Mouse (Mus musculus): ENCODE data around the gene Serbp1. TPM values are rescaled to one million over a fixed set of nuclear protein-coding genes. Genes with fewer than 3 reads are reported as not detected.

Serbp1 gene
- total and polyA plus RNA-seq, 2 experiments from 2014 or later = 134 to 283 TPM

- H3K4me1 ChIP-seq (ENCODE audit: insufficient read depth, low read length) = no peaks in the 10 kb centered on the region
- no peaks in the 10 kb centered on the region for H3K9me3 ChIP-seq (ENCODE audit: low read length)
- H3K36me3 ChIP-seq (ENCODE audit: insufficient read depth, low read length) = no peaks in the 10 kb centered on the region
- H3K4me3 ChIP-seq (ENCODE audit: low read length) = no peak overlapping the region
- DNase-seq (ENCODE audit: low spot score) (no peak), ATAC-seq (no peak)
- no peaks in the 10 kb centered on the region for H3K27me3 ChIP-seq (ENCODE audit: insufficient read depth, low read length)
- H3K27ac ChIP-seq = no peak overlapping the region
- TF ChIP-seq CTCF (IDR thresholded peaks at IDR 0.05; ENCODE audit: low read depth) = no peak
- no peak overlapping the region for H3K9ac ChIP-seq (replicated peaks; ENCODE audit: low read length)
- no peak overlapping the region for H3K4me2 ChIP-seq (ENCODE audit: low read depth, low read length)
These were observed 17.2 kb upstream of the Serbp1 start for GRCm38 (mm10) chr6:67220731-67221130.

- DNase-seq (ENCODE audit: low spot score) (no peak), ATAC-seq (no peak)
- Histone ChIP-seq H3K27me3 (ENCODE audit: insufficient read depth, low read length) (no peaks in the 10 kb centered on the region), H3K9me3 (ENCODE audit: low read length) (no peaks in the 10 kb centered on the region), H3K27ac (no peak overlapping the region), H3K4me1 (ENCODE audit: insufficient read depth, low read length) (no peaks in the 10 kb centered on the region), H3K4me3 (ENCODE audit: low read length) (no peak overlapping the region), H3K36me3 (ENCODE audit: insufficient read depth, low read length) (no peaks in the 10 kb centered on the region), H3K9ac (replicated peaks; ENCODE audit: low read length) (no peak overlapping the region), H3K4me2 (ENCODE audit: low read depth, low read length) (no peak overlapping the region)
- TF ChIP-seq CTCF (IDR thresholded peaks at IDR 0.05; ENCODE audit: low read depth) = no peak
- 91% methylated on average over 1 of the region's 1 CpGs for WGBS
These were observed 14.9 kb upstream of the Serbp1 start for GRCm38 (mm10) chr6:67223082-67223481.

- no peaks in the 10 kb centered on the region for H3K36me3 ChIP-seq (ENCODE audit: insufficient read depth, low read length)
- no peak overlapping the region for H3K9ac ChIP-seq (replicated peaks; ENCODE audit: low read length)
- no peak for TF ChIP-seq CTCF (IDR thresholded peaks at IDR 0.05; ENCODE audit: low read depth)
- no peak overlapping the region for H3K4me2 ChIP-seq (ENCODE audit: low read depth, low read length)
- no peak overlapping the region for H3K27ac ChIP-seq
- no peak for ATAC-seq
- 61% methylated on average over 1 of the region's 1 CpGs for WGBS
- H3K9me3 ChIP-seq (ENCODE audit: low read length) = no peaks in the 10 kb centered on the region
- H3K27me3 ChIP-seq (ENCODE audit: insufficient read depth, low read length) = no peaks in the 10 kb centered on the region
- no peak for DNase-seq (ENCODE audit: low spot score)
- H3K4me3 ChIP-seq (ENCODE audit: low read length) = no peak overlapping the region
- peaks cover 3% of the 10 kb centered on the region for H3K4me1 ChIP-seq (ENCODE audit: insufficient read depth, low read length)
These were observed 14.5 kb upstream of the Serbp1 start for GRCm38 (mm10) chr6:67223499-67223898.

- TF ChIP-seq CTCF (IDR thresholded peaks at IDR 0.05; ENCODE audit: low read depth) = no peak
- Histone ChIP-seq H3K4me2 (ENCODE audit: low read depth, low read length) (no peak overlapping the region), H3K36me3 (ENCODE audit: insufficient read depth, low read length) (no peaks in the 10 kb centered on the region), H3K4me3 (ENCODE audit: low read length) (no peak overlapping the region), H3K4me1 (ENCODE audit: insufficient read depth, low read length) (peaks cover 6% of the 10 kb centered on the region), H3K27ac (no peak overlapping the region), H3K27me3 (ENCODE audit: insufficient read depth, low read length) (no peaks in the 10 kb centered on the region), H3K9ac (replicated peaks; ENCODE audit: low read length) (no peak overlapping the region), H3K9me3 (ENCODE audit: low read length) (no peaks in the 10 kb centered on the region)
- WGBS = 83% methylated on average over 4 of the region's 4 CpGs
- DNase-seq (ENCODE audit: low spot score) (no peak), ATAC-seq (no peak)
These were observed 11.7 kb upstream of the Serbp1 start for GRCm38 (mm10) chr6:67226286-67226685.

- Histone ChIP-seq H3K4me1 (ENCODE audit: insufficient read depth, low read length) (peaks cover 6% of the 10 kb centered on the region), H3K36me3 (ENCODE audit: insufficient read depth, low read length) (no peaks in the 10 kb centered on the region), H3K9ac (replicated peaks; ENCODE audit: low read length) (peak overlapping the region; percentile 37), H3K27me3 (ENCODE audit: insufficient read depth, low read length) (no peaks in the 10 kb centered on the region), H3K27ac (no peak overlapping the region), H3K4me2 (ENCODE audit: low read depth, low read length) (peak overlapping the region; percentile 63), H3K4me3 (ENCODE audit: low read length) (peak overlapping the region; percentile 34), H3K9me3 (ENCODE audit: low read length) (no peaks in the 10 kb centered on the region)
- ATAC-seq (peak; percentile 78), DNase-seq (ENCODE audit: low spot score) (peak; percentile 66)
- WGBS = 8% methylated on average over 18 of the region's 18 CpGs
- TF ChIP-seq CTCF (IDR thresholded peaks at IDR 0.05; ENCODE audit: low read depth) = no peak
These were observed 9.4 kb upstream of the Serbp1 start for GRCm38 (mm10) chr6:67228459-67229107.

- no peak for ATAC-seq
These were observed 8.5 kb upstream of the Serbp1 start for GRCm38 (mm10) chr6:67229521-67229920.

GRCm38 (mm10) chr6:67229922-67230518, 8.0 kb upstream of the Serbp1 start:
- Histone ChIP-seq H3K27me3 (ENCODE audit: insufficient read depth, low read length) (no peaks in the 10 kb centered on the region), H3K4me2 (ENCODE audit: low read depth, low read length) (no peak overlapping the region), H3K27ac (no peak overlapping the region), H3K4me1 (ENCODE audit: insufficient read depth, low read length) (peaks cover 6% of the 10 kb centered on the region), H3K4me3 (ENCODE audit: low read length) (no peak overlapping the region), H3K9me3 (ENCODE audit: low read length) (no peaks in the 10 kb centered on the region), H3K36me3 (ENCODE audit: insufficient read depth, low read length) (no peaks in the 10 kb centered on the region), H3K9ac (replicated peaks; ENCODE audit: low read length) (no peak overlapping the region)
- ATAC-seq = no peak
- no peak for TF ChIP-seq CTCF (IDR thresholded peaks at IDR 0.05; ENCODE audit: low read depth)
- 20% methylated on average over 11 of the region's 11 CpGs for WGBS
- DNase-seq (ENCODE audit: low spot score) = no peak

More at GRCm38 (mm10) chr6:67229521-67229920, 8.5 kb upstream of the Serbp1 start:
- Histone ChIP-seq H3K27ac (no peak overlapping the region), H3K4me3 (ENCODE audit: low read length) (no peak overlapping the region), H3K4me1 (ENCODE audit: insufficient read depth, low read length) (peaks cover 6% of the 10 kb centered on the region), H3K9ac (replicated peaks; ENCODE audit: low read length) (no peak overlapping the region), H3K4me2 (ENCODE audit: low read depth, low read length) (no peak overlapping the region; the same call in 1 of the 2 replicates), H3K9me3 (ENCODE audit: low read length) (no peaks in the 10 kb centered on the region), H3K27me3 (ENCODE audit: insufficient read depth, low read length) (no peaks in the 10 kb centered on the region), H3K36me3 (ENCODE audit: insufficient read depth, low read length) (no peaks in the 10 kb centered on the region)
- WGBS = 45% methylated on average over 9 of the region's 9 CpGs
- TF ChIP-seq CTCF (IDR thresholded peaks at IDR 0.05; ENCODE audit: low read depth) = no peak
- no peak for DNase-seq (ENCODE audit: low spot score)

Measured in hindbrain, postnatal 0 days (tissue).